Comparison of ENCODE assay signal across 32 mouse cellular contexts in the genomic region with DNA sequence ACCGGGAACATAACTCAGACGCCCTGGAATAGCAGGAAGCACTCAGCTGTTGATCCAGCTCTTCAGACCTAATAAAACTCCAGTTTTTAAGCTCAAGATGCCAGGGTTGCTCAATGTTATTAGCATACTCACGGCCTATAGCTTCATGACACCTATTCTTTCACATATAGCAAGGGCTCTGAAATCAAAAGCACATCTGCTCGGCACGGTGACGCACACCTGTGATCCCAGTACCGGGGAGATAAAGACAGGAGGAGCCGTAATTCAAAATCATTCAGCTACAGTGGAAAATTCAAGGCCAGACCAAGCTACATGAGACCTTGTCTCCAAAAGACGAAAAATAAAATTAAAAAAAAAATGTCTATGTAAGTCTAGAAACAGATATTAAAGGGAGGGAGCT. TPM values are rescaled to one million over a fixed set of nuclear protein-coding genes. Genes with fewer than 3 reads are reported as not detected.
"Had no signal": no experiment of that assay in that cellular context is flagged by ENCODE, and none has a peak within 500 bp of the region (broad histone marks: within the 10 kb centered on the region; RNA-seq: fewer than 3 reads in every experiment).

No protein-coding gene starts in this region.

- DNase-seq: cerebellum, adult 18-20 months; cerebellum, adult 2 months; cerebellum, adult 8-10 months; cerebellum, adult 9-10 months; cerebellum, adult 9-11 months; cerebellum, postnatal 10 days; cerebellum, postnatal 14 days; cerebellum, postnatal 25 days; cerebellum, postnatal 36 days; embryo, embryonic 11 days; forebrain, postnatal 0 days; gastrocnemius, adult 2 months; gastrocnemius, postnatal 10 days; gastrocnemius, postnatal 14 days; gastrocnemius, postnatal 25 days; gastrocnemius, postnatal 36 days; heart, adult 2 months had no signal

- H3K4me3 ChIP-seq: embryonic facial prominence, embryonic 10.5 days; embryonic facial prominence, embryonic 12.5 days; embryonic facial prominence, embryonic 13.5 days; embryonic facial prominence, embryonic 15.5 days; erythroblast, embryonic 14.5 days; forebrain, embryonic 10.5 days; forebrain, embryonic 12.5 days; forebrain, embryonic 13.5 days; forebrain, embryonic 15.5 days; gastrocnemius, adult 2 months; heart, adult 2 months had no signal

- H3K36me3 ChIP-seq: embryonic facial prominence, embryonic 10.5 days; embryonic facial prominence, embryonic 12.5 days; embryonic facial prominence, embryonic 13.5 days; embryonic facial prominence, embryonic 15.5 days; forebrain, embryonic 10.5 days; forebrain, embryonic 12.5 days; forebrain, embryonic 15.5 days had no signal

- H3K4me1 ChIP-seq: embryonic facial prominence, embryonic 10.5 days; embryonic facial prominence, embryonic 12.5 days; embryonic facial prominence, embryonic 13.5 days; embryonic facial prominence, embryonic 15.5 days; forebrain, embryonic 10.5 days; forebrain, embryonic 12.5 days; forebrain, embryonic 13.5 days; forebrain, embryonic 15.5 days had no signal

- H3K27me3 ChIP-seq: embryonic facial prominence, embryonic 12.5 days; embryonic facial prominence, embryonic 13.5 days; embryonic facial prominence, embryonic 15.5 days; forebrain, embryonic 12.5 days; forebrain, embryonic 13.5 days; forebrain, embryonic 15.5 days had no signal

- H3K27ac ChIP-seq: embryonic facial prominence, embryonic 10.5 days; embryonic facial prominence, embryonic 12.5 days; embryonic facial prominence, embryonic 13.5 days; embryonic facial prominence, embryonic 15.5 days; forebrain, embryonic 10.5 days; forebrain, embryonic 12.5 days; forebrain, embryonic 13.5 days; forebrain, embryonic 15.5 days; gastrocnemius, adult 2 months; heart, adult 2 months had no signal

RNA-seq across cellular contexts. Expression of gene Gfi1, which starts 24.2 kb away (rescaled TPM):
- total RNA-seq: forebrain, postnatal 0 days; gastrocnemius, adult 18-20 months; gastrocnemius, adult 2 months; gastrocnemius, adult 8-10 months; gastrocnemius, postnatal 14 days; heart, adult 2 months had no signal
- polyA plus RNA-seq: cerebellum, adult 2 months; cortical plate, adult 2 months; embryonic facial prominence, embryonic 10.5 days; embryonic facial prominence, embryonic 11.5 days; embryonic facial prominence, embryonic 13.5 days; forebrain, embryonic 10.5 days; forebrain, embryonic 12.5 days; forebrain, embryonic 13.5 days; forebrain, embryonic 14.5 days; forebrain, embryonic 15.5 days; forebrain, embryonic 16.5 days; forebrain, postnatal 0 days had no signal
